Mouse (Mus musculus) heart, postnatal 14 days (tissue): ENCODE data around the gene Tmem132c. TPM values are rescaled to one million over a fixed set of nuclear protein-coding genes. Genes with fewer than 3 reads are reported as not detected.

Source experiments
- DNase-seq, 2 experiments: peaks; one replicate each; pipeline ENCODE4 v3.0.0; 2021 to 2022
- intact Hi-C: fragments of 180-260 bp; cut with DNase I; formaldehyde crosslinking; loops from one replicate; pipeline ENCODE4 v1.15.1; 2025
- long read RNA-seq, 2 experiments: library from polyadenylated mRNA; stranded (forward); transcript quantifications; one replicate each; pipeline ENCODE4 v2.0.0; 2021
- total RNA-seq, 2 experiments: library from RNA; stranded (reverse); gene quantifications; 2 replicates each; pipeline ENCODE4 v1.2.3; 2021

Gene Tmem132c
- total RNA-seq: under 1 TPM; 0.17 to 0.33 TPM
- long read RNA-seq, experiment 1: 0 reads
- long read RNA-seq, experiment 2: 0 reads

DNA sequence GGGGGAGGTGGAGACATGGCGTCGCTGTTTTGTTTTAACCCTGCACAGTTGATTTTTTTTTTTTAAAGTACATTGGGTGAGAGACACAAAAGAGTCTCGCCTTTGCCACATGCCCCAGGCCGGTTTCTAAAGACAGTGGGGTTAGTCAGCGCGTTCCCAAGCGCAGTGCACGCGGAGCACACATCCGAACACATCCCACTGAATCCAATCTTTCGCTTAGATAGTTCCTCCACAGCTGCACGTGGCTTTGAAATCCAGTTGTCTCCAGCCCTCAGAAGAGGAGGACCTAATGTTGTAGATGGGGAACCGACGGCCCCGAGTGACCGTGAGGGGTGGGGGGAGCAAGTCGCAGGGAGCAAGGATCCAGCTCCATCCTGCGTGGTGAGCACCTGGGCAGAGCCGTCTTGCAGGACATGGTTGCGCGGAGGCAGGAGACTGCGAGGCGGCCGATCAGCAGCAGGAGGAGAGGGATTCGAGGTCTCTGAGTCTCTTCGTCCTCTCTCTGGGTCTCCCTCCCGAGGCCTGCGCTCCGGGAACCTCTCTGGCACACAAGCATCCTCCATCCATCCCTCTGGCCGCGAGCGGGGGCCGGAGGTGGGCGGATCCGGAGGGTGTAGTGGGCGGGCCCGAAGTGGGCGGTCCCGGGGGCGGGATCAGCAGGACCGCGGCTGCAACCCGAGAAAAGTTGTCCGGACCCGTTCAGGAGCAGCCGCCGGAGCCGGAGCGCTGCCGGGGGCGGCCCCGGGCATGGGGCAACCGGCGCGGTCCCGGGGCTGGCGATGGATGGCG, at the start of gene Tmem132c:
Tmem132c (plus strand) TSS at position 673 of the 789 bp plus-strand sequence.
- DNase-seq: peak; percentile 64 to 67

DNA sequence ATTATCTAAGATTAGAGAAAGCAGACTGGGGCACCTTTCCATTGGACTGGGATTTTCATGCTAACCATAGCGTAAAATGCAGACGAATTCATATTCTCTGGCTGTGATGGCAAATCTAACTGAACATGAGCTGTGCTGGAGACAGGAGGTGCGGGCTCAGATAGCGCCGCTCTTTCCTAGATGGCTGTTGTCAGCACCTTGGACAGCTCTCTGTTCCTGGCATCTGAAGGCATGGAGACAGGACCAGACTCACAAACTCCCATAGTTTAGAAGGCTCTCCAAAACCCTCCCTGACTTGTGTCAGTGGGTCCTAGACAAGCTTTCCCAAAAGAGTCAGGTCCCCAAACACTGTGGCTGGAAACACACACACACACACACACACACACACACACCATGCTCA, 49.7 kb upstream of the Tmem132c start:
- intact Hi-C loops: no loop called here
- peak; percentile 32 to 56 for DNase-seq

More for the DNA sequence above, at the start of gene Tmem132c:
- intact Hi-C loops: no loop called here

- peak in 1 of 2 experiments; percentile 3 for DNase-seq
These were observed 42.8 kb upstream of the Tmem132c start for GRCm38 (mm10) chr5:127198850-127199249.

DNA sequence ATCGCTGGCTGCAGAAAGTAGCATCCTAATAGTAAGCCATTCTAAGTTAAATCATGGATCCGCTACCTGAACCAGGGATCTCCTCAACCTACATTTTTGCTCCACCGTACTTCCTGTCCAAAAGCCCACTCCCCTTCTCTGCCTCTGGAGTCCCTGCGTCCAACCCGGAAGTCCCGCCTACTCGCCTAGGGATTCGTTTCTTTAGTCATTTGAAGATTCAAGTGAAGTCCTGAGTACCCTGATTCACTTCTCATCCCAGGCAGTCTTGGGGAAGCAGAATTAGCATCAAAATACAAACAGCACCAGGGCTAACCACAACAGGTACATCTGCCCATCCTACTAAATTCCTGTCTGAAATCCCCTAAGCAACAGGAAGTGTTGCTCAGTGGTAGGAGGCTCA, 36.7 kb upstream of the Tmem132c start:
- no peak for DNase-seq
- intact Hi-C loops: no loop called here

More at GRCm38 (mm10) chr5:127198850-127199249, 42.8 kb upstream of the Tmem132c start:
- intact Hi-C loops: no loop called here

DNA sequence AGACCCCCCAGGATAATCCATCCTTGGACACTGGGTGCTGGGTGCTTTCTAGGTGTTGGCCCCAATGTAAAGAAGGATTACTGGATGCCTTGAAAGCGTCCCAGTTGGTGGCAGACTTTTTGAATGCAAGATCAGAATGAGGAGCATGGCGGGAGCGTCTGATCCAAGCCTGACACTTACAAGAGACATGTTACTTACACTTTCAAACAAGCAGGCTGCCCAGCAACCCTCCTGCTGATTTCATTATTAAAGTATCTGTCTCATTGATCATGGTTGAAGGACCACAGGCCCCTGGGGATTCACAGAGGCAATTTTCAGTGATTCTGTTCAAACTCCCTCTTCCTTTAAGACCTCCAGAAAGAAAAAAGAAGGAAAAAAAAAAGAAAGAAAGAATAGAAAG, 25.2 kb upstream of the Tmem132c start:
- intact Hi-C loops: no loop called here
- DNase-seq: no peak

DNA sequence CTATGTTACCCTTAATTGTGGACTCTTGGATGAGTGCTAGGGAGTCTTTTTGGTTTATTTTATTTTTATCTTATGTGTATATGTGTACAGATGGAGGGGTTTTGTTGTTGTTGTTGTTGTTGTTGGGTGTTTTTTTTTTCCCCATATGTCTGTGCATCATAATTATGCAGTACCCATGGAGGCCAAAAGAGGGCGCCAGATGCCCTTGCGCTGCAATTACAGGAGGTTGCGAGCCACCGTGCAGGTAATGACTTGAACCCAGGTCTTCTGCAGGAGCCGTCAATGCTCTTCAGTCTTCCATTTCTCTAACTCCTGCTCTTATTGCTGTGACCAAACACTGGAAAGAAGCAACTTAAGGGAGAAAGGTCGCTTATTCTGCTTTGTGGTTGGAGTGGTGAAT, 23.9 kb upstream of the Tmem132c start:
- DNase-seq: no peak

DNA sequence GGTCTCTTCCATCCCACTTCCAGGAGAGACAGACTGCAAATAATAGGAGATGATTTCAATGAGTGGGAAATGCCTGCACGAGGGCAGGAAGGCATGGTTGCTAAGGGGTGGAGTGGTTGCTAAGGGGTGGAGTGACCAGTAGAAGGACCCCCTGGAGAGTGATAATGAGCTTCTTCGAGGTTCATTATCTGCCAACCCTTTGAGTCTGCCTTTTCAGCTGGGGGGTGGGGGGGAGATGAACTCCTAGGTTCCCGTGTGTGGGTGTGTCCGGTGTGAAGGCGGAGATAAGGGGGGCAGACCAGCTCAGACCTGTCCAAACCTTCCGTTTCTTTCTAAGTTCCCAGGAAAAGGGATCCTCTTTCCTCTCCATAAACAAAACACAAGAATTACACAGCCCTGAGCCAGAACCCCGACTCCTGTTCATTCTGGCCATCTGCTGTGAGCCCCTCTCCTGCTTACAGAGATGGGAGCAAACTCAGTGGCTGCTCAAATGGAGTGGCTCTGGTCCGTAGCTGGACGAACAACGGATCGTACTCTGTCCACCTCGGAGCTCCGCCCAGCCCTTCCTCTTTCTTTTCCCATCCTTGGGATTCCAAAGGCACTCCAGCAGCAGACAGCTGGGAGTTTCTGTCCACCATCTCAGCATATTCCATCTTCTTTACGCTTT, 13.5 kb upstream of the Tmem132c start:
- no peak for DNase-seq
- intact Hi-C loops: no loop called here

More for the DNA sequence above, 23.9 kb upstream of the Tmem132c start:
- intact Hi-C loops: no loop called here

DNA sequence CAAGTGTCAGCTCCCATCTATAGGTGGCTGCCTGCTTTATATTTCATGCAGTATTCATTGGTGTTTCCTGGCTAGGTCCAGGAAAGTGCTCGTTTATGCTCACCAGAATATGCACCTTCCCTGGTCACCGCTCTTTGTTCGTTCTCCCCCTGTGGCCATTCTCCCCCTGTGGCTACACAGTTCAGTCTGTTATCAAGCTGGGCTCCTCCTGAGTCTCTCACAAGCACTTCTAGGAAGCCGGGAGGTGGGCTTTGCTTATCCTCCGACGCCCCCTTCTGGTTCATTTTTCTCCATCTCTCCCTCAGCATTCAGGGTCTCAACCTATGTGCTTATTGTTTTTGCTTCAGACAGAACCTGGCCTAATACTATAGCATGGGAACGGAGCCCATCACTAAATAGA, 6.9 kb upstream of the Tmem132c start:
- intact Hi-C loops: loop anchor here (5.0 kb wide), 2 partner anchors 248 to 263 kb away; no protein-coding TSS in a partner anchor

GRCm38 (mm10) chr5:127235203-127235602, 6.4 kb upstream of the Tmem132c start:
- intact Hi-C loops: loop anchor here (5.0 kb wide), 2 partner anchors 247 to 262 kb away; no protein-coding TSS in a partner anchor

More for the DNA sequence above, 6.9 kb upstream of the Tmem132c start:
- no peak for DNase-seq

GRCm38 (mm10) chr5:127239706-127240105, 1.9 kb upstream of the Tmem132c start:
- DNase-seq: no peak
- intact Hi-C loops: loop anchor here (5.0 kb wide), 2 partner anchors 243 to 258 kb away; no protein-coding TSS in a partner anchor

More at GRCm38 (mm10) chr5:127235203-127235602, 6.4 kb upstream of the Tmem132c start:
- peak; percentile 68 to 83 for DNase-seq

- no peak for DNase-seq
These were observed 962 bp upstream of the Tmem132c start for GRCm38 (mm10) chr5:127240646-127241045.

DNA sequence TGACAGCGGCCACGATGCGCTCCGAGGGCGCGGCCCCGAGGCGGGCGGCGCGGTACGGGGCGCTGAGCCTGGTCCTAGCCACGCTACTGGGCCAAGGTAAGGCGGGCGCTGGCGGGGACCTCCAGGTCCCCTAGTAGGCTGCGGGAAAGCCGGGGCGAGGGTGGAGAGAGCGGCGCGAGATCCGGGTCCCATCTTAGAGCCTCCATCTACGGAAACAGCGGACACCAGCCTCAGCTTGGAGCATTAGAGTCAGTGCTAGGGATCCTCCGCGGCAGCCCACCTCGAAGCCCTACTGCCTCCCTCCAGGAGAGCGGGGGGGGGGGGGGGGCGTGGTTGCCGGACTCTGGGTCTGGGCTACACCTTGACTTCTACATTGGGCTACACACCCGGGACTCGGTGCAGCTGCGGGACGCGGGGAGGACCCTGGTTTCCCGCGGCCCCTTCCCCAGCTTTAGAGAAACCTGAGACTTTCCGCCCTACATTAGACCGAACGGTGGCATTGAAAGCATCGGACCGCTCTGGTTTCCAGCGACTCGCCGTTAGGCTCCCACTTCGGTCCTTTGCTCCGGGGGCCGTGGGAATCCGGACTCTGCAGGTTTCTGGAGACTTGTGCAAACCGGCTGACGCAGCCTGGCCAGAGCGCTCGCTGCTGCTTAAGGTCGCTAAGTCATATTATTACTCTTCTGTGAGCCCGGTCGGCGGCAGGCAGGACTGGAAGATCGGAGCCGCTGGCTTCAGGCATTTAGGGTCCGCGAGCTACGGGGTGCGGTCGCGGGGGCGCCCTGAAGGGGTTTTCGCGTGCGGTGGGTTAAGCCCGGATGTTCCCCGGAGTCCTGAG, 536 bp downstream of the Tmem132c start:
- DNase-seq: no peak
- intact Hi-C loops: no loop called here

More at GRCm38 (mm10) chr5:127240646-127241045, 962 bp upstream of the Tmem132c start:
- intact Hi-C loops: no loop called here

DNA sequence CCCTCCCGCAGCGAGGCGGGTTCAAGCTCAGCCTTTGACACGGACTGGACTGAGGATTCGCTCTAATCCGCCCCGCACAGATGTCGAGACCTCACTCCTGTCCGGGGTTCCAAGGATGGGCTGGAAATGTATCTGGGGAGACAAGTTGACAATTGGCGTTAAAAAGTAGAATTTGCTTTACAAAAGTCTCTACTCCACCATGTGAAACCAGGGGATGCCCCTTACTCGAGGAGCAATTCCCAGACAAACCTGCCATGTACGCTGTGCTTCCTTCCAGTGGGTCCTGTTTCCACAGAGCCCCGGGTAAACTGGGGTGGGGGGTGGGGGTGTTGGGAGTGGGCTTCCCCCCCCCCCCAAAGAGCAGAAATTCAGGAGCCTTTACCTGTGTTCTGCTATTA, 1.2 kb downstream of the Tmem132c start:
- intact Hi-C loops: no loop called here
- DNase-seq: no peak

GRCm38 (mm10) chr5:127243209-127243608, 1.6 kb downstream of the Tmem132c start:
- no peak for DNase-seq
- intact Hi-C loops: no loop called here

DNA sequence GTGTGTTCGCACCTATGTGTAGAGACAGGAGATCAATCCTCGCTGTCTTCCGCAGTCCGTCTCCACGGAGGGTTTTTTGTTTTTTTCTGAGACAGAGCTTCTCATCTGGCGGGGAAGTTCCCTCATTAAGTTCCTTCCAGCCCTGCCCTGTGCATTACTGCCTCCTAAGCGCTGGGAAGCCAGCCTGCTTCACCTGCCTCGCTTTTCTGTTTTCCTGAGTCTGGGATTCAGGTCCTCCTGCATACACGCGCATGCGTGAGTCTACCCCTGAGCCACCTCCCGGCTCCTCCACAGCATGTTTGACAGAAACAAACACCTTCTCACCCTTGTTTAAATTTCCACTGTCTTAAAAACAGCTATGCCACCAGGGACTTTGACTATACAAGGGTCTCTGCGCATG, 2.0 kb downstream of the Tmem132c start:
- no peak for DNase-seq
- intact Hi-C loops: no loop called here

DNA sequence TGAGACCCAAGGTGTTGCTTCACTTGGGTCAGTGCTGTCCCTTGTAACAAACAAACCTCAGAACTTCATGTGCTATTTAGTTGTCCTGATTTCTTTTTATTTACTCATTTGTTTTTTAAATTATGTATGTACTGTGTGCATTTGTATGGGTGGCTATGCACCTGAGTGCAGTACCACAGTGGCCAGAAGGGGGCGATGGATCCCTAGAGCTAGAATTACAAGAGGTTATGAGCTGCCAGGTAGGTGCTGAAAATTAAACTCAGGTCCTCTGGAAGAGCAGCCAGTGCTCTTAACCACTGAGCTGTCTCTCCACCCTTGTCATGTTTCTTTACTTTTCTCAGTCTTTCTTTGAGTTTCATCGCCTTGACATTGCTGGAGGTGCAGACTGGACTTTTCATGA, 11.7 kb downstream of the Tmem132c start:
- intact Hi-C loops: no loop called here
- no peak for DNase-seq

GRCm38 (mm10) chr5:127256947-127257610, 15.5 kb downstream of the Tmem132c start:
- DNase-seq: no peak
- intact Hi-C loops: no loop called here

GRCm38 (mm10) chr5:127262136-127262535, 20.5 kb downstream of the Tmem132c start:
- no peak for DNase-seq
- intact Hi-C loops: no loop called here

- intact Hi-C loops: no loop called here
These were observed 29.5 kb downstream of the Tmem132c start for GRCm38 (mm10) chr5:127271145-127271544.

DNA sequence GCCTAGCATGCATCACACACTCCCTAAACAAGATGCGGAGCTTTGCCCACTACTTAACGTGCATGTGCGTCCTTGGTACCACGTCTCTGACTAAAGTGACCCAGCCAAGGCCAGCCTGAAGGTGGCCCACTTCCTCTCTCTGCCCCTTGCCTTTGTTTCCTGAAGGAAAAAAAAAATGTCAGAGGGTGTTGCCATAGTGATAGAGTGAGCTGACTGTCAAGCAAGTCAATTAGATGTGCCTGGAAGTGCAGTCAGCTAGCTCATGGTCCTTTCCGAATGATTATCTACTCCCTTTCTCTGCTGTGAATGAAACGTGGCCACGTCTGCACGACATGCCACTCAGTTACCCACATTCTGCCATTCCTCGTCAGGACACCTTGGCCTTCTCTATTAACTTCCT, 37.9 kb downstream of the Tmem132c start:
- intact Hi-C loops: no loop called here
- no peak for DNase-seq

More at GRCm38 (mm10) chr5:127271145-127271544, 29.5 kb downstream of the Tmem132c start:
- no peak for DNase-seq
